Mouse (Mus musculus) liver, postnatal 0 days (tissue): ENCODE results near the gene Clk3.
A peak's percentile ranks its signal among the peaks of the same experiment; 100 is the strongest.

Experiments used
- CTCF ChIP-seq: sonication (generic); IDR thresholded peaks from 2 replicates; pipeline ENCODE4 v1.5.1; 2016; ENCODE audit warnings: antibody characterized with exemption, low read depth
- EP300 ChIP-seq: IDR thresholded peaks from 2 replicates; pipeline ENCODE4 v1.6.1; 2016; ENCODE audit warnings: antibody characterized with exemption, low read depth, mild to moderate bottlenecking

DNA sequence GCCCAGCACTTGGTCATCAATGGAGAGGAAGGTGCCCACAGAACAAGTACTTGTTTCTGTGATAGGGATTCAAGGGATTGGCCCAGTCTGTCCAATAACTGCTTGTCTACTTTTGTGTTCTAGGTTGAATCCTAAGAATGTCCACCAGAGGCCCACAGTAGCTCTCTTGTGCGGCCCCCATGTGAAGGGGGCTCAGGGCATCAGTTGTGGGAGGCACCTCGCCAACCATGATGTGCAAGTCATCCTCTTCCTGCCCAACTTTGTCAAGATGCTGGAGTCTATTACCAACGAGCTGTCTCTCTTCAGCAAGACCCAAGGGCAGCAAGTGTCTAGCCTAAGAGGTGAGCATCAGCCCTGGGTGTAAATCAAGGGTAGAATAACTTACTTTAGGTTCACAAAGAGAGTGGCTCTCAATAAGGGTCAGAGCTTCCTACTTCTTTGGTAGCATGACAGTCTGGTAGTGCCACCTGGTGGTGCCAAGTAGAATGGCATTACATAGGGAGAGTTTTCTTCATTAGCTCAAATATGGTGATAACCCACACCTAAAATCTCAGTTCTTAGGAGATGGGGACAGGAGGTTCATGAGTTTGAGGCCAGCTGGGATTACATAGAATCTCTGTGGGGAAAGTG lies 21.1 kb downstream of the Clk3 start:
- TF ChIP-seq CTCF: peak; percentile 96
- TF ChIP-seq EP300: no peak
